12 mouse cellular contexts compared by ENCODE assay signal in genomic region chr13:97600136-97600535, GRCm38 (mm10).
"Had no signal": no experiment of that assay in that cellular context is flagged by ENCODE, and none has a peak within 500 bp of the region (broad histone marks: within the 10 kb centered on the region; RNA-seq: fewer than 3 reads in every experiment).

No protein-coding gene starts in this region.

- H3K4me3 ChIP-seq: liver, embryonic 15.5 days; midbrain, embryonic 15.5 days; neural tube, embryonic 12.5 days had no signal

- H3K27ac ChIP-seq: kidney, postnatal 0 days; liver, embryonic 15.5 days; midbrain, embryonic 15.5 days; neural tube, embryonic 12.5 days; stomach, postnatal 0 days had no signal

- ATAC-seq: lung, postnatal 0 days; midbrain, embryonic 15.5 days had no signal

- H3K27me3 ChIP-seq: liver, embryonic 15.5 days; midbrain, embryonic 15.5 days; neural tube, embryonic 12.5 days had no signal

- H3K9me3 ChIP-seq: liver, embryonic 15.5 days; midbrain, embryonic 15.5 days had no signal

- H3K9ac ChIP-seq: liver, embryonic 15.5 days; midbrain, embryonic 15.5 days; neural tube, embryonic 12.5 days had no signal

- H3K36me3 ChIP-seq: liver, embryonic 15.5 days; midbrain, embryonic 15.5 days; neural tube, embryonic 12.5 days had no signal

- H3K4me2 ChIP-seq: liver, embryonic 11.5 days; liver, embryonic 15.5 days; midbrain, embryonic 15.5 days; neural tube, embryonic 12.5 days had no signal

- H3K4me1 ChIP-seq: liver, embryonic 15.5 days had no signal

- DNase-seq: kidney, postnatal 36 days; layer of hippocampus, adult 9-11 months; layer of hippocampus, postnatal 36 days; lung, adult 2 months; lung, postnatal 36 days had no signal
